Mouse (Mus musculus): ENCODE data around the gene Cnksr3. TPM values are rescaled to one million over a fixed set of nuclear protein-coding genes. Genes with fewer than 3 reads are reported as not detected.

Gene Cnksr3
- 13.3 TPM for polyA plus RNA-seq (2017; shearing (Covaris generic))

GRCm38 (mm10) chr10:7211696-7212482, at the start of gene Cnksr3:
Gene Cnksr3, minus strand, starts transcription at chr10:7212237.

Other genes starting within 250 kb of the Cnksr3 start
- 172 TPM for gene Ipcef1, start 159.8 kb downstream of the Cnksr3 start, polyA plus RNA-seq (2017; shearing (Covaris generic))